Mouse (Mus musculus): Measurements from ENCODE around the gene Aldh1a2. TPM values are rescaled to one million over a fixed set of nuclear protein-coding genes. Genes with fewer than 3 reads are reported as not detected.
A peak's percentile ranks its signal among the peaks of the same experiment; 100 is the strongest.

Aldh1a2 gene
- total RNA-seq, 2 experiments from 2014 or later, result 35.9 to 46.6 TPM

GRCm38 (mm10) chr9:71337425-71337824 is 121.8 kb downstream of the Aldh1a2 start:
- DNase-seq, result no peak
- intact Hi-C loops (cut with DNase I), result no loop called here

GRCm38 (mm10) chr9:71340116-71340515 is 124.5 kb downstream of the Aldh1a2 start:
- intact Hi-C loops (cut with DNase I), result no loop called here
- DNase-seq, result peak in 1 of 2 experiments; percentile 28

Other genes with a start within 250 kb of the Aldh1a2 start
- under 1 TPM; 0.12 to 0.29 TPM for gene Aqp9, start 47.1 kb upstream of the Aldh1a2 start, total RNA-seq (2021)